Mouse (Mus musculus) cerebellum, adult 11-12 months (tissue): ENCODE results near the gene Cutal.
"Not testable (repeated sequence)": the region's sequence is repeated elsewhere in the genome, so short reads cannot be mapped to it uniquely, and the experiment has no call there.

Experiments used
- DNase-seq: peaks from one replicate; pipeline ENCODE4 v3.0.0; 2022

Gene Cutal

DNA sequence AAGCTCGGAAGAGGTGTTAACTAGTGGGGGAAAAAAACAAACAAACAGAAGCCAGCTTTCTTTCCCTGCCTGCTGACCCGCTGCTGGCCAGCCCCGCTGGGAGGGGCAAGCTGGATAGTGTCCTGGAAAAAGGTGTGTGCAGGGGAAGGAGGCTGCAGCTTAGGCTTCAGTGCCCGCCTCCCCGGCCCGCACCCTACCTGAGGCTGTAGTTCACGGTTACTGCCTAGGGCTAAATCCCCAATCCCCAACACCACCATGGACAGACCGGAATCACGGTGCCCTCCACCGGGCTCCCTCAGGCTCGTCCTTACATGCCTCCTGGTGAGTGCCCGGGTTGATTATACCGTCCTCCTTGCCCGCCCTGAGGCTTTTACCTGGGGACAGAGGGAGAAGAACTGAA, at the start of gene Cutal:
TSS of gene Cutal (plus strand) at position 126 of the 400 bp plus-strand sequence.
- no peak for DNase-seq

GRCm38 (mm10) chr2:34825827-34826459, 48.3 kb upstream of the Cutal start, which contains the start of gene Fbxw2:
Gene Fbxw2, minus strand, starts transcription at chr2:34826311.
- peak; percentile 92 for DNase-seq

GRCm38 (mm10) chr2:34826460-34827231, 47.5 kb upstream of the Cutal start:
- DNase-seq = no peak

DNA sequence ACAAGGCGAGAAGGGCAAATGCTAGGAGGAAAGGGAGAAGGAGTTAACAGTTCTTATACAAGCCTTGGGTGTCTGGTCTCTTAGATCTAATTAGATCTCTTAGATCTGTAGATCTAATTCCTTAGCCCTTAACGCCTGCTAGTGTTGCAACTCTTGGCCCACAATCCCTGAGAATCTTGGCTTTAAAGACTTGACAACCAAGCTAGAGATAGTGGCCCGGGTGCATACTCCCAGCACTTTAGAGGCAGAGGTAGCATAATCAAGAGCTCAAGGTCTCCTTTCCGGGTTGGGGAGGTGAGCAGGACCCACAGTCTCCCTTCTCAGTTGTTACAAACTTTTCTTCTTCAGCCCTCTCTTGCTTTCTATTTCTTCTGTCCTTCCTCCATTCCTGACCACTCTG, 46.6 kb upstream of the Cutal start:
- DNase-seq = no peak

DNA sequence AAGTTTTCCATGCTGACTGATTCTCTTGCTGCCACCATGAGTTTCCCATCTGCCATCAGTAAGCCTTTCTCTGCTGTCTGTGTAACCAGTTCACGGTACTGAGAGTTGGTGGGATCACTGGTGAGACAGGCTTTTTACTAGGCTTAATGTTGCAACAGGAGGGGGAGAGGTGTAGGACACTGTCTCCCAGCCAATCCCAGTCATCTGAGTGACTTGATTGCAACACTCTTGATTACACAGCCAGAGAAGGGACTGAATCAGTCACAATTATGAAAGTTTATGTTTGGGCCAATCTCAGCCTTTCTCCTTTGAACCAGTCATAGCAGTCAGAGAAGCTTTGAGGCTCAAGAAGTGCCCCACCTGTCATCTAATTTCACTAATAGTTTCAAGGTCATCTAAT, 46.2 kb upstream of the Cutal start:
- no peak for DNase-seq

DNA sequence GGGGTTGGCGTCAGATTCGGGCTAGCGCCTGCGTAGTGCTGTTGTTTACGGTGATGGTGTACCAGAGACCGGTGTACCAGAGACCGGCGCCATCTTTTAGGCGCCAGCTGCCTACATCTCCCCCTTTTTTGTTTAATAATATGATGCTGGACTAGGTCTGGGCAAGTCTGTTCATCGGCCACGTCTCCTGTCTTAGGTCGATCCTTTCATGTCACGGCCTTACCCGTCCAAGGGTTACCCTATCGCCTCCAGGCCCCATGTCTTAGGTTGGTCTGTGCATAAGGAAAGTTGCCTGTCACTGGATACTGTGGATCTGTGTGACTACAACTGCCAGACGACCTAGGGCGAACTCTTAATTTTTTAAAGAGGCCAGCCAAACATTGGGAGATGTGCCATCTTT, 44.1 kb upstream of the Cutal start:
- not testable (repeated sequence) for DNase-seq

- DNase-seq = not testable (repeated sequence)
Measured at GRCm38 (mm10) chr2:34832766-34833457, 41.3 kb upstream of the Cutal start, which contains the start of gene Gm34653. Gene Gm34653, plus strand, starts transcription at chr2:34833007.

DNA sequence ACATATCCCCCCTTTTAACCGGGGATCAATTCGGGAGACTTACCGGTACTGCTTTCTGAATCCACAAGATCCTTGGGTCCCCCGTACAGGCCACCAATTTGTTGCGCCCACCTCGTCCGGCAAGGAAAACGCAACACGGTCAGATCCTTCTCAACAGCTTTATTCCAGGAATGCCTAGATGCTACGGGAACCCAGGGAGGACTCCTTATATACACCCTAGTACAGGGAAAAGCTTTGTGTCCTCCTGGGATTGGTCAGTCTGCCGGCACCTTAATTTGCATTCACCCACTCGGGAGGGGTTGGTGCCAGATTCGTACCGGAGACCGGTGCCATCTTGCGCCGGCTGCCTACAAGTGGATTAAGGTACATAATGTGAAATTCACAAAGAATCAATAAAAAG, 40.6 kb upstream of the Cutal start:
- DNase-seq = no peak

DNA sequence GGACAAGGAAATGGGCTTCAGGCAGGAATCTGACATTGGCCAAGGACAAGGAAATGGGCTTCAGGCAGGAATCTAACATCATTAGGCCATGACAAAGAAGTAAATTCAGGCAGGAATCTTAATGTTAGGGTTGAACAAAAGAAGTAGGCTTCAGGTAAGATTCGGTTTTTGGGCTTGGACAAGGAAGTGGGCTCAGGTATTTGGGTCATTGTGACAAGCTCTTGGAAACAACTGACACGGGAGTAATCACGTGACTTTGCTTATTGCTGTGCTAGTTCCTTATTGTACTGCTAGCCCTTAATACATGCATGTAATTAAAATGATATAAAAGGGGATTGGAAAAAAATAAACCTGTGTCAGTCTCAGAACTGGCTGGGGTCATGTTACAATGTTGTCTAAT, 38.5 kb upstream of the Cutal start:
- DNase-seq = no peak

DNA sequence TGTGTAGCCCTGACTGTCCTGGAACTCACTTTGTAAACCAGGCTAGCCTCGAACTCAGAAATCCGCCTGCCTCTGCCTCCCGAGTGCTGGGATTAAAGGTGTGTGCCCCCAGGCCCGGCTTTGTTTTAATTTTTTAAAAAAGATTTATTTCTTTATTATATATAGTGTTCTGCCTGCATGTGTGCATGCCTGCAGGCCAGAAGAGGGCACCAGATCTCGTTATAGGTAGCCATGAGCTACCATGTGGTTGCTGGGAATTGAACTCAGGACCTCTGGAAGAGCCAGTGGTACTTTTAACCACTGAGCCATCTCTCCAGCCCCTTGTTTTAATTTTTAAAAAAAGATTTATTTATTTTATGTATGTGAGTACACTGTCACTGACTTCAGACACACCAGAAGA, 34.1 kb upstream of the Cutal start:
- DNase-seq = not testable (repeated sequence)

DNA sequence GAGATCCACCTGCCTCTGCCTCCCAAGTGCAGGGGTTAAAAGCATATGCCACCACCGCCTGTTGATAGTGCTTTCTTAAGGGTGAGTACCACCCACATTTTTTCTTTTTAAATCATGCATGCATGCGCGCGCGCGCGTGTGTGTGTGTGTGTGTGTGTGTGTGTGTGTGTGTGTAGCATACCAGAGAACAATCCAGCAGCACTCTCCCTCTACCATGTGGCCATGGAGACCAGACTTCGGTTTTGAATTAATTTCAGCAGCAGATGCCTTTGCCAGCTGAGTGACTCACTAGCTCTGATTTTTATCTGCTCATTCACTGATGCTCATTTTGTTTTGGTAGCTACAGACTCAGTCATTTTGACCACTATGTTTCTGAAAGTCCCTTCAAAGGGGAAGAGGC, 32.5 kb upstream of the Cutal start:
- DNase-seq = no peak

DNA sequence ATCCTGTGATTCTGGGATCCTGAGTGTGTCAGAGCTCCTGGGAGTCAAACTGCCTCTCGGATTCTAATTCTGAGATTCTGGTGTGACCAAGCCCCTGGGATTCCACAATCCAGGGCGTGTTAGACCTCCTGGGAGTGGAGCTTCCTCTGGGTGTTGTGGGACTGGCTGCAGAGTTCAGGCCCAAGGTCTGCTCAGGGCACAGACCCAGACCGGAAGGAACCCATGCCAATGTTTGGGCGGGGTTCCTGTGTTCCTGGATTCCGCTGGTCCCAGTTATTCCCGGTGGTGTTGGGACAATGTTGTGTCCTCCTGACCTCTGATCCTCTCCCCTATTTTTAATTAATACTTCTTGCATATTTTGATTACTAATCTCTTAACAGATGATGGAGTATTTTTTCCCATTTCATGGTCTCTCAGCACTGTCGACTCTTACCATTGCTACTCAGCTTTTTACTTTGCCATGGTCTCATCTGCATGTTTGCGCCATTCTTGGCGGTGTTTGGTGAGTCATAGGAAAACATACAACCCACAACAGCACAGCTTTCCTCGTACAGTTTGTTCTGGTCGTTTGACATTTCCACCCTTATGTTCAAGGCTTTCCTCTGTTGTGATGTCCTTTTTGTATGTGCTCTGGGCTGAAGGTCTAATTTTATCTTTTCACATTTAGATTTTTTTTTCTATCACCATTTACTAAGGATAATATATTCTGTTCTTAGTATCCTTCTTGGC, 30.8 kb upstream of the Cutal start:
- DNase-seq = no peak

GRCm38 (mm10) chr2:34847702-34848101, 26.5 kb upstream of the Cutal start:
- no peak for DNase-seq

DNA sequence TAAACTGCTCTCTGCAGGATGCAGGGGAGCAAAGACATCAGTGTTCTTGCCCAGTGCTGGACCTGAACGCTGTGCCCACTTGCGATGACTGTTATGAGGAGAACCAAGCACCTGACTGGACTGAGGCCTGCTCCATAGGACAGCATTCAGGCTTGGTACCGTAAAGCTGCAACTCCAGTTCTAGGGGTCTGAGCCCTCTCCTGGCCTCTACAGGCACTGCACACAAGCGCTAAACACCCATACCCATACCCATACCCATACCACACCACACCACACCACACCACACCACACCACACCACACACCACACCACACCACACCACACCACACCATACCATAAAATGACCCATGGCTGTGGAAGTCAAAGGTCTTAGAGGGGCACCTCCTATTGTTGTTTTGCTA, 18.9 kb upstream of the Cutal start:
- DNase-seq = no peak

DNA sequence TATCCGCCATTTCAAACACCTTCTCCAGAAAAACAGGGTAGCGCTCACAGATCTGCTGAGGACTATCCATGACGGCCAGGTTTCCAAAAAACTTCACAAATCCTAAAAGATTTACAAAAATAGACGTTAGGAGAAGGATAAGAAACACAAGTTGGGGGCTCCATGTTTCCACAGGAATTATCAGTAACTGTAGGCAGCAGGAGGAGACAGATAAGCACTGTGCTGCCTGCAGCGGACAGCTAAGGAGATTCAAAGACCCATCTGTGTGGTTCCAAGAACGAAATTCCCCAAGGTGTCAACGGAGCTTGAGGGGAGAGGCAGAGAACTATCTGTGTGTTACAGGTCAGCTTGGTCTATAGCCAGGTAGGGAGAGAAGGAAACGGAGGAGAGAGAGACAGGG, 16.5 kb upstream of the Cutal start:
- DNase-seq = no peak

GRCm38 (mm10) chr2:34869680-34870079, 4.5 kb upstream of the Cutal start:
- no peak for DNase-seq

DNA sequence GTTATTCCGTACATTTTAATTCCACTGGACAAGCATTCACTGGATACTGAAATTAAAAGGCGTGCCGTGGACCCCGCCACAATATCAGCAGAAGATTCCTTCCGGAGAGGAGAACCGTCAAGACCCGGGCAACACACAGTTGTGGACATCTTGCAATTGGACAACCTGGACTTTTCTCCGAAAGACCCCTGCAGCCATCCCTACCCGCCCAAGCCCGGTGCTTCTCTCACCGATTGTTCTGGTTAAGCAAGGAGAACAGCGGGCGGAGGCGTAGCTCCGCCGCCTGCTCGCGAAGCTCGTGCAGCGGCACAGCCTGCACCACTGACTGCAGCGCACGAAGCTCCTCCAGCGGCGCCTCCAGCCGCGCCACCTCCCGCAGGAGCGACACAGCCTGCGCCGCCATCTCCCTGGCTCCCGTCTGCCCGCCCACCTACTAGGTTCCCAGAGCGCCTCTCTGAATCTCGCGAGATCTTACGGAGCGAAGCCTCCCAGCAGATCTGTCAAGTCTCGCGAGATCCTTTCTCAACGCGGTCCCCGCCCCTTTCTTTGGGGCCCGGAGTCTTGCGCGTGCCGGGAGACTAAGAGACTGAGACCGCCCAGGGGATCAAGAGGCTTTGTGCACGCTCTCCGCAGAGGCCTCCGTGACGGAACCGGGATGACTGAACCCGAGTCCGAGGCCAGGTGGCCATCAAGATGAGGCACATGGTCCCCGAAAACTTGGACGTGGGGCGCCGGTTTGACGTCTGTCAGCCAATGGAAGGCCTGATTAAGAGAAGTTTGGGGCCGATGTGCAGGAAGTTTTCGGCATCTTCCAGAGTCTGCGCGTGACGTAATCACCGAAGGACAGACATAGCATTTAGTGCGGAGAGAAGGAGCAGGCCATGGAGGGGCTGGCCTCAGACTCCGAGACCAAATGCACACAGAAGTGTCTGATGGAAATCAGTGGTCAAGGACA, 3.4 kb upstream of the Cutal start:
- peak; percentile 93 for DNase-seq

DNA sequence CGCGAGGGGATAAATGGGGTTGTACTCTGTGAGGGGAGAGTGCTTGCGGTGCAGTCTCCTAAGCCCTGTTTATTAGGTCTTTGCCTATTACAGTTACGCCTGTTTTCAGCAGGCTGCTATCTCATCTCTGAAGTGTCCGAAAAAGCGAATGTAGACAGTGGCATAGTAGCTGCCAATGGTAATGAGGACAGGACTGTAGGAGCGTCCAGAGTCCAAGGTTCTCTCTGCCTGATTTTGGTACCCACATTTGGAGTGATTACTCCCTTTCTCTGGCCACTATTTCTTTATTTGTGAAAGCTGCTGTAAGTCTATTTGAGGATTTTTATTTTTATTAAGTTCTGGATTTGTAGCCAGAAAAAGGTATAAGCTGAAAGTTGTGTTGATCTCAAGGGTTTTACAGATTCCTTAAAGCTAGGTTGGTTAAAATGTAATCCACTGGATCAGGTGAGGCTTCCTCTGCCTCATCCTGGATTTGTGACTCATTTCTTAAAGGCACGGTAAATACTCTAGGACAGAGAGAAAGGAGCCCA, 685 bp downstream of the Cutal start, which contains the start of gene Psmd5:
TSS of gene Psmd5 (minus strand) at position 153 of the 530 bp plus-strand sequence.
- no peak for DNase-seq

DNA sequence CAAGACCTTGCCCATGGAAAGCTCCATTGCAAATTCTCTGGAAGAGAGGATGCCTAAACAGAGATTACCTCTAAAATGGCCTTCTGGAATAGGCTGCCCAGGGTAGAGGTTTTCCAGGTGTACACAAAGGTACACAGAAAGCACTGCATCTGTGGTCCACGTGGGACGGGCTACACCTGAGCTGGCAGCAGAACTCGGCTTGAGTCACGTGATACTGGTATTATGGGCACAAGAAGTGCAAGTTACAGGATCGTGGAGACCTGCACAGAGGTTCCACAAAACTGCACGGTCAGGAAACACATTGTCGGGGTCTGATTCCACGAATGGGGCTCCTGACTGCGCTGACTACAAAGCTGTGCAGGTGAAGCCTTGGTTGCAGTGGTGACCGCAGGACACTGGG, 5.9 kb downstream of the Cutal start:
- DNase-seq = no peak

DNA sequence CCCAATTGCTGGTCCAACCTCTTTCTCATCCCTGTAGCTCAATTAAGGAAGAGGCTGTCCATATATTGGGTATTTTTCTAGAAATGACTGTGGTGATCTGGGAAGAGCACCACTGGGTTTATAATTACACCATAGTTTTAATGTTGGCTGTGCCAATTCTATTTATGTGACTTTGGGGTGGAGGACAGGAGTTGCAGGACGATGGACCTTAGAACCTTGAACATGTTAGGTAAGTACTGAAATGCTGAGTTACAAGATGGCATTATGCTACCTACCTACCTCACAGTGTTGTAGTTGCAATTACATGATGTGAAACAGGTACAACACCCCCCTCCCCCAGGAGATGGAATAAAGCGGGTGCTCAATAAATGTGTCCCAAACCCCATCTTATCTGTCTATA, 8.6 kb downstream of the Cutal start:
- DNase-seq = no peak

GRCm38 (mm10) chr2:34883190-34883589, 9.0 kb downstream of the Cutal start:
- DNase-seq = no peak

GRCm38 (mm10) chr2:34884186-34884585, 10.0 kb downstream of the Cutal start:
- DNase-seq = no peak
